8 mouse cellular contexts compared by ENCODE assay signal in the genomic region with DNA sequence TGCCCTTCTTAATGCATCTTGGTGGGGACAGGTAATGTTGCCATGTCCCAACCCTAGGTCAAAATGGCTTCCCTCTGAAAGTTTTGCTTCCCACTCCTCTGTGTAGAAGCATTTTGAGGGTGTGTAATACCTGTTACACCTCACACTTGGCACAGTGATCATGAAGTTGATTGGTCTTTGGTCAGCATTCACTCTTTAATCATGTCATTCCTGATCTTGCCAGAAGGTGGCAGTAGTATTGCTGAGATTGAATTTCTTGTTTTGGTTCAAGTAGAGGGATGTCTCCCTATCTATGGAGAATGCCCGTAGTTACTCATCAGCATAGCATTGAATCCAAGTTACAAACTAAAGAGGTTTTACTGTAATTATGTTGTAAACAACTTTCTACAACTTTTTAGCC.
DNase-seq lines count a peak whose midpoint lies in the region; TF ChIP-seq lines count a peak whose summit lies in the region.

No protein-coding gene starts in this region.

- no peaks in the 10 kb centered on the region for H3K9me3 ChIP-seq in MEL (replicated peaks; ENCODE audit: insufficient read depth, low read length)

- H3K4me1 ChIP-seq in kidney, adult 2 months (ENCODE audit: control insufficient read depth, insufficient read depth, low read length): no peaks in the 10 kb centered on the region
- no peaks in the 10 kb centered on the region for H3K4me1 ChIP-seq in MEL (ENCODE audit: control insufficient read depth in 1 of 2, insufficient read depth in 2 of 2, low read length in 2 of 2)

- H3K4me3 ChIP-seq in kidney, adult 2 months (ENCODE audit: insufficient read depth, low read depth, low read length): no peak overlapping the region
- H3K4me3 ChIP-seq in MEL (ENCODE audit: control insufficient read depth in 1 of 2, insufficient read depth in 1 of 2, low read depth in 2 of 2, low read length in 2 of 2): no peak overlapping the region

- TF ChIP-seq RAD21 in MEL (IDR thresholded peaks at IDR 0.05; ENCODE audit: low read depth, low read length): peak; percentile 53

- TF ChIP-seq CTCF in kidney, adult 2 months (conservative IDR thresholded peaks at IDR 0.05; ENCODE audit: insufficient read depth, insufficient read length, low read depth, low read length): 0 out of 2 replicates have a peak, but pooled peaks have one; percentile 19
- peak; percentile 14 to 56 (median 44); a peak in 4 of 6 replicates for TF ChIP-seq CTCF in MEL (IDR thresholded peaks at IDR 0.05 in 2 of 3, conservative IDR thresholded peaks at IDR 0.05 in 1 of 3; ENCODE audit: control insufficient read depth in 1 of 3, insufficient read depth in 1 of 3, low read depth in 2 of 3, low read length in 3 of 3, poor library complexity in 1 of 3, severe bottlenecking in 1 of 3)

- TF ChIP-seq EP300 in MEL (IDR thresholded peaks at IDR 0.05; ENCODE audit: low read depth in 1 of 2, low read length in 2 of 2): no peak

- H3K27ac ChIP-seq in kidney, adult 2 months (ENCODE audit: insufficient read depth, low read depth, low read length): no peak overlapping the region
- no peak overlapping the region for H3K27ac ChIP-seq in MEL (ENCODE audit: control insufficient read depth, low read depth, low read length)

- no peak for TF ChIP-seq POLR2A in kidney, adult 2 months (IDR thresholded peaks at IDR 0.05; ENCODE audit: low read depth, low read length)
- TF ChIP-seq POLR2A in MEL (IDR thresholded peaks at IDR 0.05; ENCODE audit: control insufficient read depth in 1 of 2, insufficient read depth in 1 of 2, low read depth in 1 of 2, low read length in 2 of 2, poor library complexity in 1 of 2): no peak

- 13% methylated on average over 1 of the region's 1 CpGs for WGBS in kidney, adult 2 months

- peak; percentile 39 for DNase-seq in kidney, adult 2 months
- no peak for DNase-seq in kidney, postnatal 4 days
- DNase-seq in 416B (ENCODE audit: low read depth): peak; percentile 33
- DNase-seq in MEL (ENCODE audit: low read depth, low spot score): peak; percentile 15
- DNase-seq in embryo, embryonic 11 days: peak; percentile 58
- DNase-seq in layer of hippocampus, adult 9-11 months: peak; percentile 19
- peak; percentile 45 for DNase-seq in retina, adult 2 months (ENCODE audit: low read depth, low spot score)
- no peak for DNase-seq in gastrocnemius, postnatal 4 days (ENCODE audit: low spot score in 2 of 2)

- H3K27me3 ChIP-seq in kidney, adult 2 months (replicated peaks; ENCODE audit: control insufficient read depth, insufficient read depth, low read length): no peaks in the 10 kb centered on the region; the same call in 1 of the 2 replicates
- no peaks in the 10 kb centered on the region for H3K27me3 ChIP-seq in MEL (ENCODE audit: control insufficient read depth in 1 of 2, insufficient read depth in 2 of 2, low read length in 2 of 2)

- H3K79me2 ChIP-seq in MEL (ENCODE audit: control insufficient read depth, insufficient read depth, low read length, poor library complexity): no peaks in the 10 kb centered on the region

- H3K9ac ChIP-seq in MEL (ENCODE audit: control insufficient read depth, low read depth, low read length, poor library complexity, severe bottlenecking): no peak overlapping the region

- H3K36me3 ChIP-seq in kidney, adult 2 months (ENCODE audit: control insufficient read depth, insufficient read depth, low read length): no peaks in the 10 kb centered on the region
- H3K36me3 ChIP-seq in MEL (ENCODE audit: control insufficient read depth in 1 of 2, insufficient read depth in 2 of 2, low read length in 2 of 2): no peaks in the 10 kb centered on the region

TF ChIP-seq in MEL, 35 proteins besides CTCF, POLR2A, EP300 and RAD21:
- TF ChIP-seq ZMIZ1 (IDR thresholded peaks at IDR 0.05; ENCODE audit: low read depth, low read length) (no peak), ZC3H11A (IDR thresholded peaks at IDR 0.05; ENCODE audit: low read depth, low read length) (peak; percentile 28; the same call in 1 of the 2 replicates), SMC3 (IDR thresholded peaks at IDR 0.05; ENCODE audit: low read depth, low read length) (peak; percentile 63), MAZ (IDR thresholded peaks at IDR 0.05; ENCODE audit: low read depth, low read length) (no peak)

Comparison
In these comparisons a context has a peak if more than half of its experiments do, and no peak if none do; other contexts are left out.
1. DNase-seq: peak in kidney, adult 2 months (single experiment), 416B (single experiment), MEL (single experiment), embryo, embryonic 11 days (single experiment), layer of hippocampus, adult 9-11 months (single experiment) and retina, adult 2 months (single experiment); none in kidney, postnatal 4 days (0 of 2) and gastrocnemius, postnatal 4 days (0 of 2).